Mouse (Mus musculus): ENCODE results near the gene Slc5a6.

Gene Slc5a6

DNA sequence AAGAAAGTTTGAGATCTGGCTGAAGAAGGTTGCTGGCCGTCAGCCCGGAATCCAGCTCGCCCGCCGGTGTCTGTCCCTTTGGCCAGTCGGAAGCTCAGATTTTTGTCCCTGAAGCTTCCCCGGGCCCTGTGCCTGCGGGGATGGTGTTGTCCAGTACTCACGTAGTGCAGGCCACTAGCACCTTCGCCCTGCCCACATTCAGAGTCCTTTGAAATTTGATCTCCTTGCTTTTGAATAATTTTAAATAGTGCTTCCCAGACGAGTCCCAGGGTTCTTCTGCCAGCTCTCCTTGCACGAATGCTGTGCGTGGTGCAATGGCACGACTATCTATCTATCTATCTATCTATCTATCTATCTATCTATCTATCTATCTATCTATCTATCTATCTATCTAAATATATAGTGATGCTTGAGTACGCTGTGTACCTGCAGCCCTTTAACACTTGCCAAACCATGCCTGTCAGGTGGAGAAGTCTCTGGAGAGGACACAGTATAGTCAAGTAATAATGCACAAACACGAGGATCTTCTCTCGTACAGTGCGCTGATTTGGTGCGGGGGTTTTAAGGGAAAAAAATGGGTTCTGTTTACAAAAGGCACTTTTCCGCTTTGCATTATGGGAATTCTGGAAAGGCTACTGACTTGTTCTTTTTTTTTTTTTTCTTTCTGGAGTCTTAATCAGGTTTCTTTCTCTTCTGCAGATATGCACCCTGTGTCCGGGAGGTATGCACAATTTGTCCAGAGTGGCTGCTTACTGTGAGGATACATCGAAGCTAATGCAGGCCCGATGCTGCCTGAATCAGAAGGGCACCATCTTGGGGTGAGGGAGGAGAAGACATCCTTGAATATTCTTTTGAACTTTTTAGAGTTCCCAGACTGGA lies at the start of gene Slc5a6:
Gene Slc5a6 (minus strand): TSS at position 162 of the 879 bp plus-strand sequence.
- in situ Hi-C loops (cut with MboI, MseI) = no loop called here

GRCm38 (mm10) chr5:31095711-31096480 lies 47.2 kb upstream of the Slc5a6 start:
- in situ Hi-C loops (cut with MboI, MseI) = no loop called here

- in situ Hi-C loops (cut with MboI, MseI) = no loop called here
Observed at GRCm38 (mm10) chr5:31094799-31095691, 46.3 kb upstream of the Slc5a6 start.

DNA sequence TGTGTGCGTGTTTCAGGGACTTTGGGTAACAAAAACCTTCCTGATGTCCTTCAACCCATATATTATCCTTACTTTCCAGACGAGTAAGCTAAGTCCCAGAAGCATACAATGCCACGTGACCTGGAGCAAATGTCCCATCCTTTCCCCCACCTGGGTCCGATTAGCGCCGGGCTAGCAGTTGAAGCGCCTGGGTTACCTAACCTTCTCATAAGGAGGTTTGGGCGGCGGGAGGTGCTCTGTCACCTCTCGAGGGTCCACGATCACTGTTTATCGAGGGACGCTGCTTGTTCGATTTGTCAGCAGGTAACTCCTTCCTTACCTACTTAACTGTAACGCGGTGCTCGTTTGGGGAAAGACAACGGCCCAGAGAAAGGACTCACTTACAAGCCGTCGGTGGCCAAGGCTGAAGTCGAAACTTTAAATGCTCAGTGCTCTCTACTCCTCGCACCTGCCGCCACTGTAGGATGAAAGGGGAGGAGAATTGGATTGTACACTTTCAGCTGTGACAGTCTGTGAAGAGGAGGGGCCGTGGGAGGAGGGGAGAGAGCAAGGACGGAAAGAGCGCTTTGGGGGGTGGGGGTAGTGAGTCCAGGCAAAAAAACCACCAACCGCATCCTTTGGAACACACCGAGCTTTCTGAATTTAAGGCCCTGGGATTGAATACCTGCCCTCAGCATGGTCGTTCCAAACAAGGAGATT lies 45.5 kb upstream of the Slc5a6 start:
- in situ Hi-C loops (cut with MboI, MseI) = no loop called here

DNA sequence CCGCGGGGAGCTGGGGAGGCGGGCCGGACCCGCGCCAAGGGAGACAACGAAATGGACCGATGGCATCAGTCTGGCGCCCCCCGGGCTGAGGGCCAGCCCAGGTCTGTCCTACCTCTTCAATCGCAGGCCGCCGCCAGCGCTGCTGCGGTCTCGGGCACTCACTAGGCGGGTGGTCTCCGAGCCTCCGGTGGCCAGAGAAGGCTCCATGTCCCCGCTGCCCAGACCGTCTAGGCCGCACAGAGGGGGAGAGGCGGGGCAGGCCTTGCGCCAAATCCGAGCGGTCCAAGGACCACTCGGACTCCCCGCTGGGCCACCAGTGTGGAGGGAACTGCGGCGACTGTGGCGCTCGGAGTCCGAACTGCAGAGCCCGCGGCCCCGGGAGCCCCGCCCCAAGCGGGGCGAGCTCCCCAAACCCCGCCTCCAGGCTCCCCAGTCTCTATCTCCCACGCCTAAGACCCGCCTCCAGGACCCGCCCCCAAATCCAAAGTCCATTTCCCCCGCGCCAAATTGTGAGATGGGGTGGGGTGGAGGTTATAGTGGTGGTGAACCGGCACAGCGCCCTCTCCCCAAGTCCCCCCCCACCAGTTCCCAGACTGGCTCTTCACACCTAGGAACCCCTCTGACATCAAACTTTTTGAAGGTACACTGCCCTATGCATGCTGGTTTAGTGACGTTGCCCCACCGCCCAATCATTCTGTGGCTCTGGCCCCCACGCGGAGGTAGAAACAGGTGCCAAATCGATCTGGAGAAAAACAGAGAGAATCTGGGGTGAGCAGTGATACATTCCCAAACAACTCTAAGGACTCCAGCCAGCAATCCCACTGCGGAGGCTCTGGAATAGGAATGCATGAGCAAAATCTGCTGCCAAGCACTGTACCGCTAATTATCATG lies 44.7 kb upstream of the Slc5a6 start:
- in situ Hi-C loops (cut with MboI, MseI) = no loop called here

DNA sequence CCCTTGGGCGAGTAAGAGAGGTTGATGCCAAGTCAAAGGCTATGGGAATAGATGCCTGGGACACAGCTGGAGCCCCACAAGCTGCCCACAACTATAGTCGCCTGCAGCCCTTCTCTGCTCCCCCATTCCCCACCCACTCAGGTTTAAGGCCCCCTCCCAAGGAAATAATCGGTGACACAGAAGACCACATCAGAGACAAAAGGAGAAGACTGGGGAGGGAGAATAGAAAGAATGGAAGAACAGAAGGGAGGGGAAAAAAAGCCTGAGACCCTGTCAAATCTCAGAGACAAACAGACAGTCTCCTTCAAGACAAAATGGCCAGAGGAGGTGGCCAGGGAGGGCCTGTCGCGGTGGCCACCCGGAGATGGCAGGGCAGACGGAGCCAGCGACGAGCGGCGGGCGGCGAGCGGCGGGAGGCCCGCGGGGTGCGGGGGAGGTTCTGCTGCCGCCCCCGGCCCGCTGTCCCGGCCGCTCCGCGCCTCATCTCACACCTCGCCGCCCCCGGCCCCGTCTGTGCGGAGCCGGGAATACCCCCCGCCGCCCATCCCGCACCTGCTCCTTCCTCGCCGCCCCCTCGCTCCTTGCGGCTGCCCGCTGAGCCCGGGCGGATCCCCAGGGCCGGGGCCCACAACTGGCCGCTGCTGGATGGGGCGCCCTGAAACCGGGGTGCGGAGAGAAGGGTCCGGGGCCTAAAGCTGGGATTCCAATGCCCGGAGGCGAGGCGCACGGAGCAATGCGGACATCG lies 43.7 kb upstream of the Slc5a6 start:
- in situ Hi-C loops (cut with MboI, MseI) = no loop called here

GRCm38 (mm10) chr5:31087131-31087530 lies 38.4 kb upstream of the Slc5a6 start:
- in situ Hi-C loops (cut with MboI, MseI) = loop anchor here (5.0 kb wide), 1 partner anchor 1645 kb away; no protein-coding TSS in a partner anchor

- in situ Hi-C loops (cut with MboI, MseI) = loop anchor here (5.0 kb wide), 1 partner anchor 1646 kb away; no protein-coding TSS in a partner anchor
Observed at GRCm38 (mm10) chr5:31086606-31087005, 37.9 kb upstream of the Slc5a6 start.

- in situ Hi-C loops (cut with MboI, MseI) = no loop called here
Observed at GRCm38 (mm10) chr5:31083949-31084348, 35.2 kb upstream of the Slc5a6 start.

DNA sequence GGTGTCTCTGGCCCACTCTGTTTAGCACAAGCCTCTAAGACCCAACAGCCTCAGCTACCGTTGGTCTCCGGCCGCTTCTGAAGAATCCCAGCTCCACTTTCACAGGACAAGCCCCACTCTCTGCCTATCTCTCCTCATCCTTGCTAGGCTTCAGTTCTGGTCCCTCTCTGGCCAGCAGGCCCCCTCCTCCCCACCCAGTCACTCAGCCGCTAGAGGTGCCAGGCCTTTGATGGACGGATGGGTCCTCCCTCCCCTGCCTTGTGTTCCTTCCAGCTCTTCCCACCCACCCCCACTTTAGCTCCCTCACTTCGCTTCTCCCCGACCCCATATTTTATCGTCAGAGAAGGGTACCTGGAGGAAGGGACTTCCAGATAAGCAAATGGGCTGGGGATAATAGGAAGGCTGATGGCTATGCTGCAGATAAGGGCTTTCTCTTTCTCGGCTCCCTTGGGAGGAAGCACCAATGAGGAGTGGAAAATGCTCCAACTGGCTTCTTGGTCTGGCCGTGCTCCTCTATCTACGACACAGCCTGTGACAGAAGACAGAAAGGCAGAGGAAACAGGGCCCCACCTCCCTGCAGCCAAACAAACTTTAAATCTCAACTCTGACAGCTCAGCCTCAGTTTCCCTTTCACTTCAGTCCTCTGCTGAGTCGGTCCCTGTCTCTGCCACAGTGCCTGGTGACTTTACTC lies 34.4 kb upstream of the Slc5a6 start:
- in situ Hi-C loops (cut with MboI, MseI) = no loop called here

GRCm38 (mm10) chr5:31082355-31082754 lies 33.6 kb upstream of the Slc5a6 start:
- in situ Hi-C loops (cut with MboI, MseI) = no loop called here

DNA sequence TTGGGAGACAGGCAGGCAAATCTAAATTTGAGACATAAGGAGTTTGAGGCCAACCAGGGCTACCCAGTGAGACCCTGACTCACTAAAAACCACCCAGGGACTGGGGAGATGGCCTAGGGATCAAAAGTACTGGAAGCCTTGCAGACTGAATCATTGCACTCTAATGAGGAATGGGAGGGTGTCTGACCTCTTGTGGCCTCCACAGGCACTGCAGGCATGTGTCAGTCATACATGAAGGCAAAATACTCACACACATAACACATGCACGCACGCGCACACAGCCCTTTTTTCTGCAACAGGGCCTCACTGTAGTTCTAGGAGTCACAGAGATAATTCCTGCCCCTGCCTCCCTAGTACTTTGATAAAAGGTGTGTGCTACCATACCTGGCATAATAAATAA lies 32.7 kb upstream of the Slc5a6 start:
- in situ Hi-C loops (cut with MboI, MseI) = no loop called here

DNA sequence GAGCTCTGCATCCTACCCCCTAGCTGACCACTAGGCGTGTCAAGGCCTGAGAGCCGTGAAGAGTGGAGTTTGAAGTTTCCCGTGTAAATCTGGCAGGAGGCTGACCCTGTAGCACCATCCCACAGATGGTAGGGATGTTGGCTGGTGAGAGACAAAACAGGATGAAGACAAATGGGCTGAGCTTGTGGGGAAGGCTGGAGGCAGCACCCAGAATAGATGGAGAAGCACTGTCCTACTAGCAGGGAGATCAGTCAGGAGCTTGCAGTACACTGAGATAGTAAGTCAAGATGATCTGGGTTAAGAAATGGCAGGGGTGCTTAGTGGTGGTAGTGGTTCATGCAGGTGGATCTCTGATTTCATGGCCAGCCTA lies 32.1 kb upstream of the Slc5a6 start:
- in situ Hi-C loops (cut with MboI, MseI) = no loop called here

- in situ Hi-C loops (cut with MboI, MseI) = no loop called here
Observed at GRCm38 (mm10) chr5:31080059-31080794, 31.5 kb upstream of the Slc5a6 start.

- in situ Hi-C loops (cut with MboI, MseI) = no loop called here
Observed at GRCm38 (mm10) chr5:31076346-31076745, 27.6 kb upstream of the Slc5a6 start.

DNA sequence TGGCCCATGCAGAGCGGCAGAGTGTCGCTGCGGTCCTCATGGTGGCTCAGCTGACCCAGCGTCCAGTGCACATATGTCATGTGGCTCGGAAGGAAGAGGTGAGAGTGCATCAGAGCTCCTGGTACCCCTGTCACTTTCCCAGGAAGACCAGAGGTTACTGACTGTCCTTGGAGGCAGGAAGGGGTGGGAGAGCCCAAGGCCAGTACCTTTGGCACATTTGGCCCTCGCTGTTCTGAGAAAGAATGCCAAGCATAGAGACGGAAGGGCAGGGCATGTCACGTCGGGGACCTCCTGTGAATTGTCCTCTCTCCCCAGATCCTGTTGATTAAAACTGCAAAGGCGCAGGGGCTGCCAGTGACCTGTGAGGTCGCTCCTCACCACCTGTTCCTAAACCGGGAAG lies 24.5 kb upstream of the Slc5a6 start:
- in situ Hi-C loops (cut with MboI, MseI) = no loop called here

DNA sequence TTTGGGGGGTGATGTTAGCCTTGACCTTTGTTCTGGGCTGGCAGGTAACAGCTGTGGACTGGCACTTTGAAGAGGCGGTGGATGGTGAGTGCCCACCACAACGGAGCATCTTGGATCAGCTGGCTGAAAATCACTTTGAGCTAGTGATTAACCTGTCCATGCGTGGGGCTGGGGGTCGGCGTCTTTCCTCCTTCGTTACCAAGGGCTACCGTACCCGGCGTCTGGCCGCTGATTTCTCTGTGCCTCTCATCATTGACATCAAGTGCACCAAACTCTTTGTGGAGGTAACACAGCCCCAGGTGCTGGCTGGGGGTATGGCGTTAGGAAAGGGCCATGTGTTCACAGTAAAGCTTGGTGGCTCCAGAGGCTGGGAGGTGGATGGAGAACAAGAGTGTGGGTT lies 23.1 kb upstream of the Slc5a6 start:
- in situ Hi-C loops (cut with MboI, MseI) = no loop called here

DNA sequence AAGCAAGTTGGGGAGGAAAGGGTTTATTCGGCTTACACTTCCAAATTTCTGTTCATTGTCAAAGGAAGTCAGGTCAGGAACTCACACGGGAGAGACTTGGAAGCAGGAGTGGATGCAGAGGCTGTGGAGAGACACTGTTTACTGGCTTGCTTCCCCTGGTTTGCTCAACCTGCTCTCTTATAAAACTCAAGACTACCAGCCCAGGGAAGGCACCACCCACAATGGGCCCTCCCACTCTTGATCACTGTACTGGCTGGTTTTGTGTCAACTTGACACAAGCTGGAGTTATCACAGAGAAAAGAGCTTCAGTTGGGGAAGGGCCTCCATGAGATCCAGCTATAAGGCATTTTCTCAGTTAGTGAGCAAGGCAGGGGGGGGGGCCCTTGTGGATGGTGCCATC lies 22.3 kb upstream of the Slc5a6 start:
- in situ Hi-C loops (cut with MboI, MseI) = no loop called here
